Mouse (Mus musculus) ovary, postnatal 14 days (tissue): ENCODE results near the gene Gls2.
"Not testable (repeated sequence)": the region's sequence is repeated elsewhere in the genome, so short reads cannot be mapped to it uniquely, and the experiment has no call there.

Experiments
- DNase-seq: peaks from one replicate; pipeline ENCODE4 v3.0.0; 2022; ENCODE audit warnings: low spot score

Gene Gls2

DNA sequence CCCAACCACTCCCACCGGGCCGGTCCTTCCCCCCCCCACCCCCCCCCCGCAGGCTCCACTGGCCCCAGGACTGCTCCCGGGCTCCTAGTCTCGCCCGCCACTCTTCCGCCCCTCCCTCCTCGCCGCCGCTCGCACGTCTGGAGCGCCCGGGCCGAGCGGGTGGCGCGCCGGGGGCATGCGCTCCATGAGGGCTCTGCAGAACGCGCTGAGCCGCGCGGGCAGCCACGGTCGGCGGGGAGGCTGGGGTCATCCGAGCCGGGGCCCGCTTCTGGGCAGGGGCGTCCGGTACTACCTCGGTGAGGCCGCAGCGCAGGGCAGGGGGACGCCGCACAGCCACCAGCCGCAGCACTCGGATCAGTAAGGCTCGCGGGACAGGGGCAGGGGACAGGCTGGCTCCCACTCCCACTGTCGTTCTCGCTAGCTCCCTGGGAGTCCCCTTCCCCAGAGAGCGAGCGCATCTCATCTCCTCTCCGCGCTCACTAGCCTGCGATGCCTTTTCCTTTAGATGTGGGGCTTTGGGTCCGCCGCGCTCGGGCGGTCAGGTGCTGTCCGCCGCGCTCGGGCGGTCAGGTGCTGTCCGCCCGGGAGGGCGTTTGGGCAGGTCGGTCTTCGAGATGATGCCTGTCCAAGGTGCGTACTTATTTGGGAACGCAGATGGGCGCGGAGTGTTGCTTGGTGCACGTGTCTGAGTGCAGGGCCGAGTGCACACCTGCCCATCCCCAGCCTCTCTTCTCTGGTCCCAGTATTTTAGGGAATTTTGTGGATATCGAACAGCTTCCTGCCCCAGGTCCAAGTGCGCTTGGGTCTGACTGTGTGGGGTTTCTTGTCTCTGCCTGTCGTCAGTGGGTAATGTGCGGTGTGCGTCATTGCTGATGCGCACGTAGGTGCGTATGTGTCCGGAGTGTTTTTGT lies 549 bp downstream of the Gls2 start:
- DNase-seq: no peak

DNA sequence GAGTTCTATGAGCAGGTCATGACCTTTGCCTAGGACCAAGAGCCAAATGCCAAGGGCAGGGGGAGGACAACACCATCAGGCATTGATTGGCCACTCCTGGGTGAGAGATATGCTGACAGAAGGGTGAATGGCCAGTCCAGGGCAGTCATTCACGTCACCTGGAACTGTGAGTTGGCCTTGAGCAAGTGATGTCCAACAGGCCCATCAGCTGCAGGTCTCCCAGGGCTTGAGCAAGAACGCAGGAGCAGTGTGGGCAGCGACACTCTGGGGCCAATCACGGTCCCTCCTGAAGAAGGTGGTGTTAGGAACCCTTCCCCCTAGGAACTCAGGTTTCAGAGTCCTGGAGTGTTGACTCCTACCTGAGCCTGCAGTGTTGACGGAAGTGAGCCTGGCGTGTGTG lies 7.6 kb downstream of the Gls2 start:
- DNase-seq: no peak

DNA sequence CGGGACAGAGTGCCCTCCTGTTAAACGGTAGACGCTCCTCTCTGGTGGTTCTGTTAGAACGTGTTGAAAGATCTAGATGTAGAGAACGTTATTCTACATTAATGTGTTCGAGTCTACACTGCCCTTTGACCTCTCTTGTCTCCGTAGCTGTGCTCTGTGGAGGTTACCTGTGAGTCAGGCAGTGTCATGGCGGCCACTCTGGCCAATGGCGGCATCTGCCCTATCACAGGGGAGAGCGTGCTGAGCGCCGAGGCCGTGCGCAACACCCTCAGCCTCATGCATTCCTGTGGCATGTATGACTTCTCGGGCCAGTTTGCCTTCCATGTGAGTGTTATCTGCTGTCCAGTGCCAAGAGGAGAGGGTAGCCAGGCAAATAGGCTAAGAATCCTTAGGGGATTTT lies 10.7 kb downstream of the Gls2 start:
- no peak for DNase-seq

DNA sequence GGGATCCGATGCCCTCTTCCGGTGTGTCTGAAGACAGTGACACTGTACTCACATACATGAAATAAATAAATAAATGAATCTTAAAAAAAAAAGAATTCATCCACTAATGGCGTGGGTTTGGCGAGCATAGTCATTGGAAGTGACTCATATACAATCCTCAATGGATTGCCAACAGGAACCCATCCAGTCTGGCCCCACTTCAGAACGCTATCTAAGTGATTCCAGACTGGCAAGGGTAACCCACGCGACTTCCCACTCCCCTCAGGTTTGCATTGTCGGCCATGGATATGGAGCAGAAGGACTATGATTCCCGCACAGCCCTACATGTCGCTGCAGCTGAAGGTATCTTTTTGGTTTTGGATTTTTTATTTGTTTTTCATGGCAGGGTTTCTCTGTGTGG lies 14.1 kb downstream of the Gls2 start:
- no peak for DNase-seq

DNA sequence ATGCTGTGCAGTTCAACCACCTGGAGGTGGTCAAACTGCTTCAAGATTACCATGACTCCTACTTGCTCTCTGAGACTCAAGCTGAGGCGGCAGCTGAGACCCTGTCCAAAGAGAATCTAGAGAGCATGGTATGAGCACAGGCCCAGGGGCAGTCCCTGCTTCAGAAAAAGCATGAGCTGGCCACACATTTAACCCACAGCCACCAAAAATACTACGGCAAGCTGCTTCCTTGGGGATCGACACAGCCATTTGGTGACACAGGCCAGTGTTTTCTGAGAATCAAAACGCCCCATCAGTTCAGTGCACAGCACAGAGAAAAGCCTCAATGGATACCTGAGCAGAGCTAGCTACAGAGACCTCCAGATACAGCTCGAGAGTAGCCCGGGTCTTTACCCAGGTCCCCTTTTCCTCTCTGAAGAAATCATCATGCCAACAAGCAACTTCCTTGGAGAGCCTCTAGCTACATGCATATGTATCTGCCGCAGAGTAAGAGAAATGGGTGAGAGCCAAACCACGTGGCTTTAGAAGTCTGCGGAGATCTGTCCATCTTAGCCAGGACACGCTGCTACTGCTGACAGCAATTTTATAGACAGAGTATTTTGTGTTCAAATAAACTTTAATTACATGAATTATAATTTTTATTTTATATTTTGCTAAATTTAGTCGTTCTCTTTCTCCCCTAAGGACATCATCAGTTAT lies 15.2 kb downstream of the Gls2 start:
- no peak for DNase-seq

DNA sequence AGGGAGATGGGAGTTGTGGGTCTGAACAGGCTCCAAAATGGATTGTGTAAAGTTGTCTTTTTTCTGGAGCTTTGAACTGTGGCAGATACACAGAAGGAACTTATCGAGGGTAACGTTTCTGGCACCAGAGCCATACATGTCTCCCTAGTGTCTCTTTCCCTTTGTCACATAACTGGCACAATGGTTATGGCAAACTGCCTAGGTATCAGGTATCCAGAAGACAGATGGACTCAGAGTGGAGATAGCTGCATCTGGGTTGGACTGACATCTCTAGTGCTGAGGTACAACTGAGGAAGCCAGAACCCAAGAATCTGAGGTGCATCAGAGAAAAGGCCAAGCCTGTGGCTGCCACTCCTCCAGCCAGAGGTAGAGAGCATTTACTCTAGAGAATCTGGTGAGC lies 15.9 kb downstream of the Gls2 start:
- no peak for DNase-seq

DNA sequence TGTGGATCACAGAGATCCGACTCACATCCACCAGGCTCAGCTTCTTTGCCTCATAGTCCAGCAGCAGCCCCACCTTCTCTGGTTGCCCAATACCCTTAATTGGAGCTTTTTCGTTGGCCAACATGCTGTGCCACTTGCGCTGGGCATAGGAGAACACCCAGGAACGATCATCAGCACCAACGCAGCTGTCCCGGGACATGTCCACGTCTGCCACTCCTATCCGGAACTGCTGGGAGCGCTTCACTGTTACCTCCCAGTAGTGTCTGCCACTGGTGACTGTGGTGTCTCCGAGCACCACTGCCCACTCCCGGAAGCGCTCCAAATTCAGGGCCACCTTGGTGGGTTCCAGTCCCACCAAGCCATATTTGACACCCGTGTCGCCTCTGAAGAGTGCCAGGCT lies 16.7 kb downstream of the Gls2 start:
- no peak for DNase-seq

DNA sequence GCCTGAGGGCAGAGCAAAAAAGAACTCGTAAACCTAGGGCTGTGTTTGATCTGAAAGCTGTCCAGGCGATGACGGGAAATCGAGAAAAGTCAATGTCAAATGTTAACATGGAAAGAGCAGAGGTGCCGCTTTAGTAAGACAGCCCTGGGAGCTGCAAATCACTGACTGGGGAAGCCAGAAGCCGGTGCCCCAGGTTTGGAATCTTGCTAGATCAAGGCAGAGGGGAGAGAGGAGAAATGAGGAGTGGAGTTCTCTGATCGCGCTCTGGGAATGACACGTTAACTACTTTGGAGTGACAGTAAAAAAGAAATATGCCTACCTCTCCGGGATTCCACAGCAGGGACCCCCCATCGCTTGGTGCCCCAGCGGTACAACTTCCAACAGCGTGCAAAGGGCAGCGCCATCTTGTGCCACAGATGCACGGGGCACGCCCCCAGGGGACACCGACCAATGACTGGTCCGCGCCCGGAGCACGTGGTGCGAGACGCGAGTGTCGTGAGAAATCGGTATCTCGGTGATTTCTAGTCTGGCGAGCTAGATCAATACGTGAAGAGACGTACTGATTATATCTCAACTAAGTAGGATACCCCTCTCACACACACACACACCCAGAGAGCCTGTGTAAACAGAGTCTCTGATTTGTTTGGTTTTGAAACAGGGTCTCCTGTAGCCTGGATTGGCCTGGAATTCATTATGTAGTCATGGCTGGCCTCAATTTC lies 17.3 kb downstream of the Gls2 start, which contains the start of gene Spryd4:
Gene Spryd4, minus strand, starts transcription at position 418 of the 719 bp plus-strand sequence.
- peak; percentile 82 for DNase-seq

DNA sequence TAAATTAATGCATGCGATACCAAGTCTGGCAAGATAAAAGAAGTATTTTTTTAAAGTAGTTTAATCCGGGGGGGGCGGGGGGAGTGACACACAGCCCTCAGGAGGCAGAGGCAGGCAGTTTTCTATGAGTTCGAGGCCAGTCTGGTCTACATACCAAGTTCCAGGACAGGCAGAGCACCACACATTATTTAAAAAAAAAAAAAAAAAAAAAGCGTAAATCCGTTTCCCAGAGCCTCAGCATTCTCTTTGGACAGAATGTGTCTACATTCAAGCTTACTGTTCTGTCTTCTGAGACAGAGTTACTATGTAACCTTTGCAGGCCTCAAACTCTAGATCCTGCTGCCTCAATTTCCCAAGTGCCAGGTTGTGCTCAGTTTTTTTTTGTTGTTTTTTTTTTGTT lies 17.9 kb downstream of the Gls2 start:
- no peak for DNase-seq

DNA sequence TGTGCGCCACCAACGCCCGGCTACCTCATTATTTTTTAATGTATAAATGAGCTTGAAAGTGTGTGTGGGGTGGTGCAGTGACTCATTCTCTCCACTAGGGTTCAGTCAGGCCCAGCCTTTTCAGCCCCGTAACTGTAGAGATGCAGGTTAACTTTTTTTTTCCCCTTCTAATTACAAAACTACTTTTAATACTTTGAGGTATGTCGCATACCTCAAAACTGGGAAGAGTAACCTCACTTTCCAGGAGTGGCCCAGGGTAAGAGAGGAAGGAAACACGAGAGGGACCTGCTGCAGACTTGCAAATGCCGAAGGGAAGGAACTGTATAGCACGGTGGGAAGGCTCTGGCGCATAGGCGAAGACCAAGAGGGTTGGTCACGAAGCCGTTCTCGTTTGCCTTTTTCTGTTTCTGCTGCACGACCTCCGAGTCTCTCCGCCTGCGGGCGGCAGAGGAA lies 18.6 kb downstream of the Gls2 start:
- DNase-seq: peak; percentile 46

DNA sequence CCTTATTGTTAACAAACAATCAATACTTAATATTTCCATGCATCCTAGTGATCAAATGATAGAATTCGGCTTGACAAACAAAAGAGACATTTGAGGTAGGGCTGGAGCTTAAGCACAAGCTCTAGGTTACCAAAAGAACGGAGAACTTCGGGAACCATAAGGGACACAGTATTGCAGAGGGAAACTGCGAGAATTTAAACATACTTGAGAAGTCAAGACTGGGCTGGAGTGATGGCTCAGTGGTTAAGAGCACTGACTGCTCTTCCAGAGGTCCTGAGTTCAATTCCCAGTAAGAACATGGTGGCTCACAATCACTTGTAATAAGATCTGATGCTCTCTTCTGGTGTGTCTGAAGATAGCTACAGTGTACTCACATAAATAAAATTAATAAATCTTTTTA lies 19.9 kb downstream of the Gls2 start:
- DNase-seq: not testable (repeated sequence)

DNA sequence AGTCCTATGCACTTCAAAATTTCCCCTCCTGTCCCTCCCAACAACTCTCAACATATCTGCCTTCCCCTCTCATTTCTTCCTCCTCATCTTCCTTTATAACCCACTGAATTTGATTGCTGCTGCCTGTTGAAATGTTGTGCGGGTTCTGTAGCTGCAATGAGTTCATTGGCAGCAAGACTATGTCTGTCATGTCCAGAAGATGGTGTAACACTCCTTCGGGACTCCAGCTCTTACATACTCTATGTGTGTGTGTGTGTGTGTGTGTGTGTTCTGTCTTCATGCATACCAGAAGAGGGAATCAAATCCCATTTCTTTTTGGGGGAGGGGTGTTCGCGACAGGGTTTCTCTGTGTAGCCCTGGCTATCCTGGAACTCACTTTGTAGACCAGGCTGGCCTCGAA lies 20.7 kb downstream of the Gls2 start:
- no peak for DNase-seq

DNA sequence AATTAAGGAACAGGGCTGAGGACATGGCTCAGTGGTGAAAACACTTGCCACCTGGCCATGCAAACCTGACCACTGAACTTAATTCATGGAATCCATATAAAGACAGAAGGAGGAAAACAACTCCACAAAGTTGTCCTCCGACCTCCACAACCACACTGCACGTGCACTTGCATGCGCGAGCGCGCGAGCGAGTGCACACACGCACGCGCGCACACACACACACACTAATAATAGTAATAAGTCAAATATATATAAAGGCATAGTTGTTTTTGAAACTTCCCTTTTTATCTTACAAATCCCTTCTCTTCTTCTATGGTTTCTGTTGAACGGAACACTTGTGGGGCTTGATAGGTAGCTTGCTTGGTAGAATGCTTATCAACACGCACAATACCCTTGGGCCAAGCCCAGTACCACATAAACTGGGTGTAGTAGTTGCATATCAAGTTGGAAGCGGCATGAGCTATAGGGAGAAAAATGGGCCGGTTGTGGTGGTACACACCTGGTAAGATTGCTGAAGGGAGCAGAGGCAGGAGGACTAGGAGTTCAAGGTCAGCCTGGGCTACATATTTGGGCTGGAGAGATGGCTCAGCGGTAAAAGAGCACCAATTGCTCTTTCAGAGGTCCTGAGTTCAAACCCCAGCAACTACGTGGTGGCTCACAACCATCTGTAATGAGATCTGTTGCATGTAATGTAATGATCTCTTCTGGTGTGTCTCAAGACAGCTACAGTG lies 24.3 kb downstream of the Gls2 start:
- DNase-seq: no peak

DNA sequence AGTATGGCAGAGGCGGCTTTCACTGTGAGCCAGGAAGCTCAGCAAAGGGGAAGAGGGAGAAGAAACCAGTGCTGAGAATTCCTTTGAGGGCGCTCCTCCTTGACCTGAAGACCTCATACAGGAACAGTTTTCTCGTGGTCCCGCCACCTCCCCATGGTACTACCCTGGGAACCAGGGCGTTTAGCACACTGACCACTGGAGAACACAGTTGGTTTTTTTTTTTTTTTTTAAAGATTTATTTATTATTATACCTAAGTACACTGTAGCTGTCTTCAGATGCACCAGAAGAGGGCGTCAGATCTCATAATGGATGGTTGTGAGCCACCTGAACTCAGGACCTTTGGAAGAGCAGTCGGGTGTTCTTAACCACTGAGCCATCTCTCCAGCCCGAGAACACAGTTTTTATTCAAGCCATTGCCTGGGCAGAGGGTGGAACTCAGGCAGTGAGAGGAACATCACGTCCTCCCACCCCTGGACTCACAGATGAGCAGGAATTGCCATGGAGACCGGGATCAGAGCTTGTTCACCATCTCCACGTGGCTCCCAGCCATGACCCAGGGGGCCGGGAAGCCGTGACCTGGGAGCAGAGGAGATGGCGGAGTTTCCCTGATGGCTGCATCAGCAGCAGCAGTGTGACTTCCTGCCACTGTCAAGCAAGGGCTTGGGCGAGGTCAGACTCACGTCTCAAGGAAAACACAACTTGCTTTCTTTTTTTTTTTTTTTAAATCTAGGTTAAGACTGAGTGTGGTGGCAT lies 27.5 kb downstream of the Gls2 start:
- no peak for DNase-seq

DNA sequence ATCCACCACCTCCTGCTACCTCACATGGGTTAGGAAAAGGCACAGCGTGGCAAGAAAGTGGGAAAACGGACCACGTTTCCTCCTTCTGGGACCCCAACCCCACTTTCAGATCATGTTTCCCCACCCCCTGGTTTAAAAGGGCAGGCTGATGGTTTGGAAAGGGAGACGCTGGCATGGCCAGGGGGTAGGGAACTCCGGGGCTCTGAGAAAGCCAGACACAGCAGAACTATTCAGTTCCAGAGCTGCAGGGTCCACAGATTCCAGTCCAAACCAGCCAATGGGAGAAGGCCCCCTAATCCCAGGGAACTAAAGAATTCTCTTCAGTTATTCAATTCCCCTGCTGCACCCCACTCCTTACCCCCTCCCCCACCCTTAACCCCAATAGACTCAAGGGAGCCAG lies 30.8 kb downstream of the Gls2 start:
- no peak for DNase-seq

DNA sequence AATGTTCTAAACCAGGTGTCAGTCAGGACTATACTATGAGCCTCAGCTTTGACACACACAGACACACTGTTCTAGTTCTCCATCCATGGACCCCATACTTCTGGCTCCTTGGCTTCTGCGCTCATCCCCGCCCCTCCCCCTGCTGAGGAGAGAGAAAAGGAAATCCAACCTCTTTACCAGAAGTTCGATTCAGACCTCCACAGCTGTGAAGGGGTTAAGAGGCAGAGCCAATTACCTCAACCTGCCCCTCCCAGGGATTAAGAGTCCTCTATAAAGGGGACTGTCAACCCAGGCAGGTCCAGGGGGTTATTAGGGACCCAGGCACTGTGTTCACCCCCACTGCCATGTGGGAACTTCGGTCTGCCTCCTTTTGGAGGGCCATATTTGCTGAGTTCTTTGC lies 31.3 kb downstream of the Gls2 start, which contains the start of gene Mip:
Gene Mip, plus strand, starts transcription at position 301 of the 400 bp plus-strand sequence.
- no peak for DNase-seq

DNA sequence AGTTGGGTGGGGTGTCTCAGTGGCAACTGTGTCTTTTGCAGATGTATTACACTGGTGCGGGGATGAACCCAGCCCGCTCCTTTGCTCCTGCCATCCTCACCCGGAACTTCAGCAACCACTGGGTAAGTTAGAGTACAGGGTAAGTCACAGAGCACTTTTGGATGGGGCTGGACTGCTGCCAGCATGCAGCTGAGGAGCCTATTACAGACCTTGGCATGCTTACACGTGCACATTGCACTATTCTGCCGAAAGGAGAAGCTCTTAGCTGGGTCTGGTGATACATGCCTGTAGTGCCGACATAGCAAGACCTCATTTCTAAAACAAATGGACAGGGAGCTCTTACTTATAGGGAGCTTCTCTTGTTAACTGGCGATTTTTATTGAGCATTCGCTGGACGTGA lies 33.3 kb downstream of the Gls2 start:
- DNase-seq: no peak

DNA sequence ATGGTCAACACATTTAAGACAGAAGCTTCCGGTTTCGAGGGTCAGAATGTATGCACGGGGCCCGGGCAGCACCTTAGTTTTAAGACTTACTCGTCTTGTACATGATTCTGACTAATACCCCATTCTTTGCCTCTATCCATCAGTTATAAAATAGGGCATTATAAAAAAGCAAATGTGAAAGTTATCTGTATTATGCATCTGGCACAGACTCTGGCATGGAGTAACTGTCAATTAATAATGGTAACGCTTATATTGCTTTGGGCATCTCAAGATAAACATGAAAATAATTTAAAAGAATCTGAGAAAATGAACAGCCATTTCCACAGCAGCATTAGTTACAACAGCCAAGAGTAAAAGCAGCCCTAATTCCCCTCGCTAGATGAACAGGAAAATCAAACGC lies 33.8 kb downstream of the Gls2 start:
- DNase-seq: no peak

DNA sequence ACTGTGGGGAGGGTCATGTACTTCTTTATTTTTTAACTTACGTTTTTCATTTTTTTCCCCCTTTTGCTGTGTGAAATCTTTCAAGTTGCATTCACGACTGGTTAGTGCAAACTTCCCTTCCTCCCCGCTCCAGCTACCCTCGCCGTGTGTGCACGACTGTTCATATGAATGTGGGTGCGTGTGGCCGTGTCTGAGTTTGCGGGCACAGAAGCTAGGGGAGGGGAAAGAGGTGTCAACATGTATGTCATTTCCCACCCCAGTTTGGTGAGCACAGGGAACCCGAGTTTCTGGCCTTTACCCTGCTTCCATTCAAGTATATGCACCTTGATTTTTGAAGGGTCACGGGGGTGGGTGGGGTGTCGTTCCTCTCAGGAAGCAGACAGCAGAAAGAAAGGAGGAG lies 36.3 kb downstream of the Gls2 start:
- no peak for DNase-seq

DNA sequence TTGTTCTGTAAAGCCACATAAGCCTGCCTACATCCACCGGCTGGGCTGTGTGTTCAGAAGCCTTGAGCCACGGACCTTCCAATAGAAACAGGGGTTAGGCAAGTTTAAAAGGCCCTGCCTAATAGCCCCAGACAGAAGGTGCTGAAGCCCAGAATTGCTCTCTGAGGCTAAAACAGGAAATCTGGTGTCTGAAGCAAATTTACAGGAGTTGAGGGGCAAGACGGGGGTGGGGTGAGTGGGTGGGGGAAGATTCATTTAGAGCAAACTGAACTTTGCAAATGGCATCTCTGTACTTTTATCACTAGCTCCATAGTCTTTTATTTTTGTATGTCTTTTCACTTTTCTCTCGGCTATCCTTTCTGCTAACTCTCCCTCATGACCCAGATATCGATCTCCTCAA lies 36.9 kb downstream of the Gls2 start:
- DNase-seq: no peak
